Mouse (Mus musculus) heart, postnatal 10 days (tissue): ENCODE results near the gene Ttc39a. TPM values are rescaled to one million over a fixed set of nuclear protein-coding genes. Genes with fewer than 3 reads are reported as not detected.

Source experiments
- DNase-seq, 2 experiments: peaks; one replicate each; pipeline ENCODE4 v3.0.0; 2021
- intact Hi-C: fragments of 180-260 bp; cut with DNase I; formaldehyde crosslinking; loops from one replicate; pipeline ENCODE4 v1.15.1; 2025
- total RNA-seq, 2 experiments: library from RNA; stranded (reverse); gene quantifications; 2 replicates each; pipeline ENCODE4 v1.2.3; 2021

Gene Ttc39a
- total RNA-seq, 2 experiments from 2014 or later = 2.8 to 4.1 TPM

- intact Hi-C loops = no loop called here
- DNase-seq = no peak
These were observed 13.1 kb downstream of the Ttc39a start for GRCm38 (mm10) chr4:109419563-109419962.

- DNase-seq = no peak
- intact Hi-C loops = no loop called here
These were observed 13.8 kb downstream of the Ttc39a start for GRCm38 (mm10) chr4:109420138-109420795.

- intact Hi-C loops = no loop called here
These were observed 15.2 kb downstream of the Ttc39a start for GRCm38 (mm10) chr4:109421608-109422007.

GRCm38 (mm10) chr4:109422436-109422835, 16.0 kb downstream of the Ttc39a start:
- no peak for DNase-seq
- intact Hi-C loops = no loop called here

More at GRCm38 (mm10) chr4:109421608-109422007, 15.2 kb downstream of the Ttc39a start:
- DNase-seq = no peak

GRCm38 (mm10) chr4:109423438-109423837, 17.0 kb downstream of the Ttc39a start:
- intact Hi-C loops = no loop called here
- no peak for DNase-seq

GRCm38 (mm10) chr4:109427058-109427457, 20.6 kb downstream of the Ttc39a start:
- no peak for DNase-seq
- intact Hi-C loops = no loop called here

- intact Hi-C loops = no loop called here
- no peak for DNase-seq
These were observed 23.8 kb downstream of the Ttc39a start for GRCm38 (mm10) chr4:109430250-109430649.

- intact Hi-C loops = no loop called here
- DNase-seq = peak; percentile 55 to 64
These were observed 24.4 kb downstream of the Ttc39a start for GRCm38 (mm10) chr4:109430854-109431253.

GRCm38 (mm10) chr4:109432668-109433375, 26.4 kb downstream of the Ttc39a start:
- no peak for DNase-seq
- intact Hi-C loops = no loop called here

- intact Hi-C loops = no loop called here
- peak; percentile 81 to 86 for DNase-seq
These were observed 27.2 kb downstream of the Ttc39a start for GRCm38 (mm10) chr4:109433641-109434040.

- intact Hi-C loops = no loop called here
- no peak for DNase-seq
These were observed 27.8 kb downstream of the Ttc39a start for GRCm38 (mm10) chr4:109434256-109434655.

GRCm38 (mm10) chr4:109437913-109438878, 31.8 kb downstream of the Ttc39a start:
- intact Hi-C loops = loop anchor here (1.0 to 5.0 kb wide), 3 partner anchors 37 to 289 kb away; no protein-coding TSS in a partner anchor
- peak; percentile 75 to 85 for DNase-seq

GRCm38 (mm10) chr4:109439101-109439500, 32.7 kb downstream of the Ttc39a start:
- no peak for DNase-seq
- intact Hi-C loops = loop anchor here (5.0 kb wide), 1 partner anchor 288 kb away; no protein-coding TSS in a partner anchor

- intact Hi-C loops = loop anchor here (5.0 kb wide), 1 partner anchor 287 kb away; no protein-coding TSS in a partner anchor
- DNase-seq = peak; percentile 24 to 36
These were observed 33.4 kb downstream of the Ttc39a start for GRCm38 (mm10) chr4:109439825-109440248.

GRCm38 (mm10) chr4:109440381-109440780, 34.0 kb downstream of the Ttc39a start:
- no peak for DNase-seq
- intact Hi-C loops = no loop called here

- intact Hi-C loops = no loop called here
These were observed 34.6 kb downstream of the Ttc39a start for GRCm38 (mm10) chr4:109441000-109441399.

GRCm38 (mm10) chr4:109442126-109442525, 35.7 kb downstream of the Ttc39a start:
- no peak for DNase-seq

More at GRCm38 (mm10) chr4:109441000-109441399, 34.6 kb downstream of the Ttc39a start:
- DNase-seq = no peak

GRCm38 (mm10) chr4:109442649-109443048, 36.2 kb downstream of the Ttc39a start:
- no peak for DNase-seq
- intact Hi-C loops = no loop called here

More at GRCm38 (mm10) chr4:109442126-109442525, 35.7 kb downstream of the Ttc39a start:
- intact Hi-C loops = no loop called here

GRCm38 (mm10) chr4:109444471-109444870, 38.0 kb downstream of the Ttc39a start:
- no peak for DNase-seq
- intact Hi-C loops = no loop called here

GRCm38 (mm10) chr4:109444951-109445350, 38.5 kb downstream of the Ttc39a start:
- intact Hi-C loops = no loop called here
- no peak for DNase-seq

GRCm38 (mm10) chr4:109445397-109445796, 39.0 kb downstream of the Ttc39a start:
- intact Hi-C loops = no loop called here

More at GRCm38 (mm10) chr4:109445397-109445796, 39.0 kb downstream of the Ttc39a start:
- DNase-seq = peak; percentile 37 to 60
